Mouse (Mus musculus): ENCODE data around the gene Tdrd6. TPM values are rescaled to one million over a fixed set of nuclear protein-coding genes. Genes with fewer than 3 reads are reported as not detected.

The Tdrd6 gene
- polyA plus RNA-seq, 1 experiment from 2014 or later = 0.10 TPM

DNA sequence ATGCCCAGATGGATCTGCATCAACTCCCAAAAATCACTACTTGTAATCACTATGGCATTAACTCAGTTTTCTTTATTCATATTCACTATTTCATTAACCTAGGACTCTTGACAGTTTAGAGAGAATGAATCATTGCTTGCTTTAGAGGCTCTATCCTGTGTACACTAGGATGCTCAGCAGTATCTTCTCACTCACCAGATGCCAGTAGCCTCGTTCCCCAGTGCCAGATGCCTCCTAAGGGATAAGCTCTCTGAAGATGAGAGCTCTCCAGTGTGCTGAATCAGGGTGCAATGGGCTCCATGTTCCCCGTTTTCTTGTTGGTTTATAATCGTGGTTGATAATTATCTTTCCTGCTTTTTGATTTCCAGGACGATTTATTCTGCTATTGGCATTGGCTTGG is 31.4 kb downstream of the Tdrd6 start:
- Histone ChIP-seq H3K27me3 (no peaks in the 10 kb centered on the region), H3K4me1 (replicated peaks) (no peaks in the 10 kb centered on the region), H3K4me3 (no peak overlapping the region), H3K4me2 (no peak overlapping the region), H3K9me3 (peaks cover 5% of the 10 kb centered on the region; the same call in 1 of the 2 replicates), H3K36me3 (peaks cover 6% of the 10 kb centered on the region; the same call in 1 of the 2 replicates), H3K9ac (no peak overlapping the region), H3K27ac (no peak overlapping the region)
- ATAC-seq (ENCODE audit: low FRiP score) = no peak
- WGBS = 71% methylated on average over 4 of the region's 4 CpGs

DNA sequence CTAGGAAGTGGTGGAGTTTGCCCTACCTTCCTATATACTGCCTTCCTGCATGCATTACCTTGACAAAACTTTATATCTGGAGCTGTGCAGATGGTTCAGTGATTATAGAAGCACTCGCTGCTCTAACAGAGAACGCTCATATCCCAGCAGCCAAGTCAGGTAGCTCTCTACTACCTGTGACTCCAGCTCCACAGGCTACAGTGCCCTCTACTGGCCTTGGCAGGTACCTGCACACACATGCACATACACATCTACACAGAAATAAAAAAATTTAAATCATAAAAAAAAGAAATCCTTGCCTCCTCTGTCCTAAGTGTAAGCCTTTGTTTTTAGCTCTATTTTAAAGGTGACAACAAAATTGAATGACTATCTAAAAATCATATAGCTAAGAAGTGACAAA is 32.4 kb downstream of the Tdrd6 start:
- Histone ChIP-seq H3K27me3 (no peaks in the 10 kb centered on the region), H3K9me3 (peaks cover 5% of the 10 kb centered on the region; the same call in 1 of the 2 replicates), H3K9ac (no peak overlapping the region), H3K27ac (no peak overlapping the region), H3K4me1 (replicated peaks) (no peaks in the 10 kb centered on the region; the same call in 1 of the 2 replicates), H3K36me3 (peaks cover 6% of the 10 kb centered on the region; the same call in 1 of the 2 replicates), H3K4me2 (no peak overlapping the region), H3K4me3 (no peak overlapping the region)
- WGBS = 95% methylated on average over 2 of the region's 2 CpGs
- ATAC-seq (ENCODE audit: low FRiP score) = no peak

DNA sequence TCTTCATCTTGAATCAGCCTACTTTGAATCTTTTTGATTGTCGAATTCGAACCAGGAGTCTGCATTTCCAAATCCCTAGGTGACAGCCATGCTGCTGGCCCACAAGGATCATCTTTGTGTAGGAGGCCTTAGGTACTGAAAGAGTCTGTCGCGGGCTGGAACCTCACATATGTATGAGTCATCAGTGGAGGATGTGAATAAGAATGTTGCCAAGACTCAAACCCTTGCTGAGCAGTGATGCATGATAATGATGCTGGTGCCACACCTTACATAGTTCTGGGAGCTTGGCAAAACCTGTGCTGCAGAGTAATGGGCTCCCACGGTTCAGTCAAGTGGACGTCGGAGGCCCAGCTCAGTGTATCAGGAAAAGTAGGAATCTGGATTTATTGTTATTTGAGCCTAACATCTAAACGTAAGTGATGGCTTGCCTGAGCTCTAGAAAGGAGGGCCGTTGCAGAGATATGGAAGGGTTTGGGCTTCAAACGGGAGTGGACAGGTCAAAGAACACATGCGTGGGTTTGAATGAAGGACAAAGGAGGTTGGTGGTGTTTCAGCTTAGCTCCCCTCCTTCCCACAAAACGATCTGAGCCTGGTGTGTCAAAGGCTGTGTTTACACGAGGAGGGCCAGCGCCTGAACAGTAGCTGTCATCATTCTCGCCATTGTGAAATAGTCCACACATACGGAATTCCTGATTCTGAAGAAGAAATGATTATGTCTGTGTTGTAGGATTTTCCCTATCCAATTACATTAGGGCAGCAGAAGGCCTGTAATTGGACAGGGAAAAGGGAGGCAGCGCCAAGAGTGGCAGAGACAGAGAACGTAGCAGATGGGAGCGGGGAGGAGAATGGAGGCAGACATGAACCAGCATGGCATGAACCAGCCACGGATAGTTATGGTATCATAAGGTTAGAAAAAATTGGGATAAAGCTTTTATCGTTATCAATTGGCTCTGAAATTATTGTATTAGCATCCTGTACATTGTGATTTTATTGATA is 37.5 kb downstream of the Tdrd6 start:
- H3K9me3 ChIP-seq = peaks cover under 1% of the 10 kb centered on the region; the same call in 1 of the 2 replicates
- peaks cover 1% of the 10 kb centered on the region; the same call in 1 of the 2 replicates for H3K36me3 ChIP-seq
- 88% methylated on average over 21 of the region's 21 CpGs for WGBS
- peaks cover 3% of the 10 kb centered on the region; the same call in 1 of the 2 replicates for H3K4me1 ChIP-seq (replicated peaks)
- no peak overlapping the region for H3K4me3 ChIP-seq
- no peak overlapping the region for H3K4me2 ChIP-seq
- no peak for ATAC-seq (ENCODE audit: low FRiP score)
- H3K27ac ChIP-seq = no peak overlapping the region
- no peak overlapping the region for H3K9ac ChIP-seq
- H3K27me3 ChIP-seq = no peaks in the 10 kb centered on the region

DNA sequence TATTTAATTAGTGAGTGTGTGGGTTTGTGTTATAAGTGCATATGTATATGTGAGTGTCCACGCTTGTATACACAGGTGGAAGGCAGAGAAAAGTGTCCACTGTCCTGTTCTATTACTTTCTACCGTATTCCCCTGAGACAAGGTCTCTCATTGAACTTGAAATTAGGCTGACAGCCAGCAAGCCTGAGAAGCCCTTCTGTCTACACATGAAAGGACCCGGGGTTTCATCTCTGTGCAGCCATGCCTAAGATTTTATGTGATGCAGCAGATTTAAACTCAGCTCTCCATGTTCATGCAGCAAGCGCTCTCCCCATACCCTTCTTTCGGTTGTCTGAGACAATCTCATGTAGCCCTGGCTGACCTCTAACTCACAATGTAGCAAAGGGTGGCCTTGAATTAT is 39.6 kb downstream of the Tdrd6 start:
- Histone ChIP-seq H3K9ac (no peak overlapping the region), H3K27me3 (no peaks in the 10 kb centered on the region), H3K27ac (no peak overlapping the region), H3K36me3 (no peaks in the 10 kb centered on the region), H3K4me3 (no peak overlapping the region), H3K4me1 (replicated peaks) (peaks cover 3% of the 10 kb centered on the region; the same call in 1 of the 2 replicates), H3K4me2 (no peak overlapping the region), H3K9me3 (no peaks in the 10 kb centered on the region)
- WGBS = 77% methylated on average over 5 of the region's 5 CpGs
- ATAC-seq (ENCODE audit: low FRiP score) = no peak

DNA sequence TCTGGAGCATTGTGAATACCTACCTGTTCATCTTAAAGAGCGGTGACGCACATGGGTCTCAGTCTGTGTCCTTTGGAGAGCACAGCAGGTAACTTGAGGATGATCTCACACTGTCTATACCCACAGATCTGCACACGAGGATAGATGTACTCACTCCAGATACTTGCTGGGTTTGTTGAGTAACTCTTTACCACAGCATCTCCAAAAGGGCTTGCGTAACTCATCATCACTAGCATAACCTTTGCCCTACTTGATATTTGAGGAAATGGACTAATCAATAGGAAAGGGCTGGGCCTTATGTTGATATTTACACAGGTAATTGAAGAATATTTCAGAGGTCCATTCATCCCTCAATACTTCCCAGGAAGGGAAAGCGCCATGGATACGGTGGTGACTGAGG is 40.3 kb downstream of the Tdrd6 start:
- no peak for ATAC-seq (ENCODE audit: low FRiP score)
- no peaks in the 10 kb centered on the region for H3K36me3 ChIP-seq

DNA sequence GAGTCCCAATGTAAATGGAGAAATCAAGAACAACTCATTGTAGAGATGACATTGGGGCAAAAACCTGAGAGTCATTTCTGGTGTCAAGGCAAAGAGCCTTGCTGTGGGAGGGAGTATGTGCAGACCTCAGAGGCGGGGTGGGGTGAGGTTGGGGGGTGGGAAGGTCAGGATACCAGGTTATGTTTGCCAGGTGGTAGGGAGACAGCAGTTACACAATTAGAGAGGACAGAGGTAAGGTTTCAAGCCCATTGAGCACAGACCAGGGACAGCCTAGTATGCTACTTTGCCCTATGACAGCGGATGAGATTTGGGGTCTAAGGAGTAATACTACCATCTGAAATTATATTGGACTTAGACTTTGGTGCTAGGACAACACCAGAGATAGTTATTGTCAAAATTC is 42.8 kb downstream of the Tdrd6 start:
- H3K36me3 ChIP-seq = no peaks in the 10 kb centered on the region
- no peak overlapping the region for H3K4me3 ChIP-seq
- H3K27ac ChIP-seq = no peak overlapping the region
- no peak overlapping the region for H3K4me2 ChIP-seq
- no peak for ATAC-seq (ENCODE audit: low FRiP score)
- no peaks in the 10 kb centered on the region for H3K27me3 ChIP-seq
- 91% methylated on average over 2 of the region's 2 CpGs for WGBS
- H3K4me1 ChIP-seq (replicated peaks) = peaks cover 7% of the 10 kb centered on the region; the same call in 1 of the 2 replicates
- no peaks in the 10 kb centered on the region for H3K9me3 ChIP-seq
- H3K9ac ChIP-seq = no peak overlapping the region

More for the DNA sequence above, 40.3 kb downstream of the Tdrd6 start:
- H3K4me1 ChIP-seq (replicated peaks) = peaks cover 3% of the 10 kb centered on the region; the same call in 1 of the 2 replicates
- no peak overlapping the region for H3K4me2 ChIP-seq
- no peak overlapping the region for H3K9ac ChIP-seq
- no peak overlapping the region for H3K27ac ChIP-seq
- no peaks in the 10 kb centered on the region for H3K9me3 ChIP-seq
- H3K4me3 ChIP-seq = no peak overlapping the region
- H3K27me3 ChIP-seq = no peaks in the 10 kb centered on the region
- 94% methylated on average over 6 of the region's 6 CpGs for WGBS

DNA sequence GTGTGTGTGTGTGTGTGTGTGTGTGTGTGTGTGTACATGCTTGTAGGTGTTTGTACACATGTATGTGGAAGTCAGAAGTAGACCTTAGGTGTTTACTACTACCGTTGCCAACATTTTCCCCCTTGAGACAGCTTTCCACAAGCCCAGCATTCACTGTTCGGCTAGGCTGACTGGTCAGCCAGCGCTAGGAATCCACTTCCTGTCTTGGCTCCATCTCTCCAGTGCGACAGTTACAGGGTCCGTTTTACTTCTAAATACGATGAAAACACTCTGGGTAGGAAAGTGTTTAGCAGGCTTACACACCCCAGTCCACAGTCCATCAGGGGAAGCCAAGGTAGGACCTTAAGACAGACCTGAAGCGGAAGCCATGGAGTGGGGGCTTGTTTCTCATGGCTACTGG is 45.3 kb downstream of the Tdrd6 start:
- H3K9ac ChIP-seq = no peak overlapping the region
- H3K4me2 ChIP-seq = no peak overlapping the region
- H3K4me3 ChIP-seq = no peak overlapping the region
- H3K9me3 ChIP-seq = no peaks in the 10 kb centered on the region
- no peaks in the 10 kb centered on the region for H3K27me3 ChIP-seq
- peaks cover 17% of the 10 kb centered on the region for H3K4me1 ChIP-seq (replicated peaks)
- no peaks in the 10 kb centered on the region for H3K36me3 ChIP-seq
- 85% methylated on average over 7 of the region's 7 CpGs for WGBS
- no peak overlapping the region for H3K27ac ChIP-seq
- no peak for ATAC-seq (ENCODE audit: low FRiP score)

DNA sequence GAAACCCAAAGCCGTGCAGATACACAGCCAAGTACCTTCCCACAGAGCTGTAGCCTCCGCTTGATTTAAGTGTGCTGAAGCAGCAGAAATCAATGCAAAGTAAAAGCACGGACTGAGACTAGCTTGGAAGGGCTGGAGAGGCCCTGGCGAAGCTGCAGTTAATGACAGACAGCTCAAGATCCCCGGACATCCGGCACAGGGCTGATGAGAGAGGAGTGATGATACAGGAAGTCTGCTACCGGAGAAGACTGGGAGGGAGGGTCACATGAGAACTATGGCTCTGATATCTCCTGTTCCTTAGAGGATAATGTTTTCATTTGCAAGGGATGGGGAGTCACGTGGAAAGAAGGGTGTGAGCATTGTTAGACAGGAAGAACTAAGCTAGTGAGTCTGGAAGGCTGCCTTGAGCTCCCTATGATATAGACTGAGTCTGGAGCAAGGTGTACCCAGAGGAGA is 49.1 kb downstream of the Tdrd6 start:
- ATAC-seq (ENCODE audit: low FRiP score) = peak; percentile 83
- peak overlapping the region; percentile 40 for H3K4me2 ChIP-seq
- H3K27me3 ChIP-seq = no peaks in the 10 kb centered on the region
- no peaks in the 10 kb centered on the region for H3K9me3 ChIP-seq
- peaks cover 17% of the 10 kb centered on the region for H3K4me1 ChIP-seq (replicated peaks)
- peak overlapping the region; percentile 44; the same call in 1 of the 2 replicates for H3K27ac ChIP-seq
- H3K36me3 ChIP-seq = no peaks in the 10 kb centered on the region
- 24% methylated on average over 8 of the region's 8 CpGs for WGBS
- no peak overlapping the region for H3K4me3 ChIP-seq
- H3K9ac ChIP-seq = peak overlapping the region; percentile 49

DNA sequence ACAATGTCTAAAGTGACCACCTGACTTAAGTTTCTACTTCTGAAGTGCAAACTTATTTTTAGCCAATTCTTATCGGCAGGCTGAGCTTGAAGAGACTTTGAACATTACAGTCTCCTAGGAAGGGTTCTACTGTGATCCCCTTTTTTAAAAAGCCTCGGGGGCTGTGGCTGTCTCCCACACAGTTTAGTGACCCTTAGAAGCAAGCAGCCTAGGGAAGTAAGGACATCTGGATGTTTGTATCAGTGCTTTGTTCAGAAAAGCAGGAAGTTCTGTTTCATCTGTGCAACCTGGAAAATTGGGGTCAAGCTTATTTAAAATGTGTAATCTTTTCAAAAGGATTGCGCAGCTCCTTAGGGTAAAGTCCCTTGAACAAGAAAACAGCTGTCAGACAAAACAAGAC is 49.6 kb downstream of the Tdrd6 start:
- peaks cover 17% of the 10 kb centered on the region for H3K4me1 ChIP-seq (replicated peaks)
- H3K9ac ChIP-seq = peak overlapping the region; percentile 49; the same call in 1 of the 2 replicates
- no peak overlapping the region for H3K4me3 ChIP-seq
- H3K4me2 ChIP-seq = peak overlapping the region; percentile 40
- H3K27me3 ChIP-seq = no peaks in the 10 kb centered on the region
- H3K9me3 ChIP-seq = no peaks in the 10 kb centered on the region
- ATAC-seq (ENCODE audit: low FRiP score) = no peak
- WGBS = 27% methylated on average over 3 of the region's 3 CpGs
- peak overlapping the region; percentile 44; the same call in 1 of the 2 replicates for H3K27ac ChIP-seq
- H3K36me3 ChIP-seq = no peaks in the 10 kb centered on the region

DNA sequence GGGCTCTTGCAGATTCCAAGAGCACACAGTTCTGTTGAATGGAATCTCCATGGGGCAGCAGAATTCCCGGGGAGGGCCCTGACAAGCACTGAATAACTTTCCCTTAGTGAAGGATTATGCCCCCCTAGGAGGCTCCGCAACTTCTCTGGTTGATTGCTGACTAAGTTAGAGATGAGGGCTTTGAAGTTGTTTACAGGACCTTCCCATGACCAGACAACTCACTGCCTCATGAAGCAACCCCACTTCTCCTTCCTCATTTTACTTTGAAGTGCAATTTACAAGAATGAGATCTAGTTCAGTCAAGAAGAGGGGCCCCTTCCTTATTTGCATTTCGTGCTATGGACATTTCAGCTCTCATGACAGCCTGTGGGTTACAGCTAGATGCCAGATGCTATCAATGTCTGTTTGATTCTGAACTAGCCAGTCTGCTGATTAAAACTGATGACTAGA is 56.5 kb downstream of the Tdrd6 start:
- no peaks in the 10 kb centered on the region for H3K9me3 ChIP-seq
- H3K36me3 ChIP-seq = no peaks in the 10 kb centered on the region
- H3K27me3 ChIP-seq = no peaks in the 10 kb centered on the region
- H3K27ac ChIP-seq = peak overlapping the region; percentile 36; the same call in 1 of the 2 replicates
- ATAC-seq (ENCODE audit: low FRiP score) = 0 out of 2 replicates have a peak, but pooled peaks have one; percentile 11
- H3K4me3 ChIP-seq = no peak overlapping the region
- 10% methylated on average over 3 of the region's 3 CpGs for WGBS
- no peak overlapping the region for H3K9ac ChIP-seq
- H3K4me2 ChIP-seq = no peak overlapping the region
- peaks cover 11% of the 10 kb centered on the region for H3K4me1 ChIP-seq (replicated peaks)

DNA sequence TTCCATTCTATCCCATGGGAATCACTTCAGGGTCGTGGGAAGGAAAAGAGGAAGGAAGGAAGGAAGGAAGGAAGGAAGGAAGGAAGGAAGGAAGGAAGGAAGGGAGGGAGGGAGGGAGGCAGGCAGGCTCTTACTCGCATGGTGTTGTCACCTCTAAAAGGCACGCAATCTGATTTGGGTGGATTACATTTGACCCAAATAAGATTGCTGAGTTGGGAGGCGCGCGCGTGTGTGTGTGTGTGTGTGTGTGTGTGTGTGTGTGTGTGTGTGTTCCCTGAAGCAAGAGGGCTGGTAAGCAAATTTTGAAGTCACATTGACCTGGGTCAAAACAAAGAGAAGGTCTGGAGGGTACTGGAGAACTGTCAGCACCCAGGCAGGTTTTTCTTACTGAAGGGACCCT is 60.8 kb downstream of the Tdrd6 start:
- H3K27me3 ChIP-seq = no peaks in the 10 kb centered on the region
- no peak for ATAC-seq (ENCODE audit: low FRiP score)
- no peak overlapping the region for H3K9ac ChIP-seq
- H3K9me3 ChIP-seq = no peaks in the 10 kb centered on the region
- H3K4me3 ChIP-seq = peak overlapping the region; percentile 48; the same call in 1 of the 2 replicates
- H3K36me3 ChIP-seq = no peaks in the 10 kb centered on the region
- H3K4me1 ChIP-seq (replicated peaks) = peaks cover 22% of the 10 kb centered on the region
- H3K27ac ChIP-seq = no peak overlapping the region
- WGBS = 67% methylated on average over 7 of the region's 7 CpGs
- peak overlapping the region; percentile 85 for H3K4me2 ChIP-seq

Data from hindbrain, embryonic 13.5 days (tissue).